Mouse (Mus musculus) splenic B cell, adult 2 months (primary cell): ENCODE results near the gene Fbxo7.
A peak's percentile ranks its signal among the peaks of the same experiment; 100 is the strongest.

Source experiments
- DNase-seq: peaks from one replicate; pipeline ENCODE4 v3.0.0-alpha.2; 2011; ENCODE audit warnings: low read depth, low spot score
- H3K27me3 ChIP-seq: 2 replicates; pipeline ENCODE4 v1.6.1; 2012; ENCODE audit warnings: mild to moderate bottlenecking, low read length, moderate library complexity, mixed read lengths; ENCODE audit not compliant: control insufficient read depth, poor library complexity, insufficient read depth, severe bottlenecking
- H3K36me3 ChIP-seq: 2 replicates; pipeline ENCODE4 v1.6.1; 2012; ENCODE audit warnings: mild to moderate bottlenecking, low read length, moderate library complexity, mixed read lengths; ENCODE audit not compliant: control insufficient read depth, poor library complexity, insufficient read depth, severe bottlenecking

Fbxo7 gene

DNA sequence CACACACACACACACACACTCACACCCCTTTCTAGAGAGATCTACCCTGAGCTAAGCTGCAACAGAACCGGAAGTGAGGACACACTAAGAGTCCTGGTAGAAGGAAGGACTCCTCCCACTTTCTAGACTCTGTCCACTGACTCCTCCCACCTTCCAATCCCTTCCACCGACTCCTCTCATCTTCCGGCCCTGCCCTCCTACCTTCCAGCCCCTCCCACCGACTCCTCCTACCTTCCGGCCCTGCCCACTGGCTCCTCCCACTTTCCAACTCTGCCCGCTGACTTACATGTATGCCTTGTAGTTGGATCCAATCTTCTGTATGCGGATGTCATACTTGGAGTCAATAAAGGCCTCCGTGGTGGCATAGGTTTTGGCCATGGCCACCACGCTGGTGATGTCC is 58.1 kb downstream of the Fbxo7 start:
- DNase-seq = no peak
- H3K27me3 ChIP-seq = no peaks in the 10 kb centered on the region; the same call in 1 of the 2 replicates
- no peaks in the 10 kb centered on the region for H3K36me3 ChIP-seq

DNA sequence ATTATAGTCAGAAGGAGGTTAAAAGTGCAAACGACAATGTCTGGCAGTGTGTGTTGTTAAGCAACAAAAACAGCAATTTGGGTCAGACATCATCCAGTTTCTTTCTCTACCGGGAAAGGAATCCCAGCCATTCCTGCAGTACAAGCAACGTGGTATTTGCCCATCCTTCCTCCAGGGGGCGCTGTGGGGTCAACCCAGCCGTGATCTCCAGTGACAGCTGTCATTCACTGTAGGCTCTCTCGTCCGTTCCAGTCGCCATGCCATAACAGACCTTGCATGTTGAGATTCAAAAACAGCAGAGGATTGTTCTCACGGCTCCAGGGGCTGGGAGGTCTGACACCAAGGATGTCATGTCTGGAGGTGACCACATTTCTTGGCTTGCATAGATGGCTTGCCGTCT is 70.1 kb downstream of the Fbxo7 start:
- H3K27me3 ChIP-seq = no peaks in the 10 kb centered on the region
- H3K36me3 ChIP-seq = no peaks in the 10 kb centered on the region
- DNase-seq = peak; percentile 15

DNA sequence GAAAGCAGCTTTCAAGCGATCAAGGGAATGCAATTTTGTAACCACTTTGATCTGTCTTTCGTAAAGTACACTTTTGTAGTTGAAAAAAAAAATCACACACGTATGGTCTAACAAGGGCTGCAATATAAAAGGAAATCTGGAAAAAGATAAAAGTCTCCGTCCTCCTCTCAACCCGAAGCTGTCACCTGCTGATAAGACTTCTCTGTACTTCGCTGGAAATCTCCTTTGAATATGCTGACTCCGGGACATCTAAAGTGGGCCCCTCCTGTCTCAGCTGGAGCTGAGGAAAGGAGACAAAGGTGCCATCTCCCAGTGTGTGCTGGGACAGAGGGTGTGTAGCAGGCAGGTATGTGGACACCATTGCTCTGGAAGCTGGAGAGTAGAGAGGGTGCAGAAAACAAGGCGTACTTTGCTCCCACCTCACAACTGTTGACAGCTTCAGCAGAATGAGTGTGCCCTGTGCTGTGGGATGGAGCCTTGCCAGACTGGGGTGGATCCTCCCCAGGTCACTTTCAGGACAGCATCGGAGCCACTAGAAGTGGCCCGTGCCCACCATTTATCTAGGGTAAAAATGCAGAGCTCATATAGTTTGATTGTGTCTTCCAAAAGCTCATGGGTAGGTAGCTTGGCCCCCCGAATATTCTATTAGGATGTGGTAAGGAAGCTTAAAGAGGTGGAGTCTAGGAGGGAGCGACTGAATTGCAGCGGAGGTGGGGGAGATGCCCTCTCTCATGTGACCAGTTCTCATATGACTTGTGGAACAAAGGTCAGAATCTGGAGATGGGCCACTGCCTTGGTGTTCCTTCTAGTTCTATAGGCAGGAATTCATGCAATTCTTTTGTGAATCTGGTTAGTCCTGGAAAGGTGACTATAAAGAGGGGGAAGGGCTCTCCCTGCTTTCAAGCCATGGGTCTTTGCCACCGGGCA is 71.6 kb downstream of the Fbxo7 start:
- Histone ChIP-seq H3K27me3 (no peaks in the 10 kb centered on the region), H3K36me3 (no peaks in the 10 kb centered on the region)
- no peak for DNase-seq

DNA sequence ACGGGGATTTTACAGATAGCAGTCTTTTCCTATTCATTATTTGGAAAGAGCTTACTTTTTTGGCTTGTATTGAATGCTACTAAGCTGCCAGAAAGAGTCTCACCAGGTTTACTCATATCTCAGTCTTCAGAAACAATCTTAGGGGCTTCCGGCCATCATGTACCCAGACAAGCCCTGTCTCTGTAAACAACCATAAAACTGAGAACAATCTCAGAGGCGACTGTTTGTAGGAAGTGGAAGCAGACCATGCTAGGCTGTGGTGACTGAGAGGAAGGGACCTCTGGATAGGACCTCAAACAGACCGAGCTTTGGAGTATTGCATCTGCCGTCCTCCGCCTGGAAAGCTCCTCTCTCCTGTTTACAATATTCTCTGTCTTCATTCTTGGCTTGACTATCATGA is 76.6 kb downstream of the Fbxo7 start:
- no peaks in the 10 kb centered on the region for H3K36me3 ChIP-seq
- no peak for DNase-seq
- H3K27me3 ChIP-seq = no peaks in the 10 kb centered on the region

DNA sequence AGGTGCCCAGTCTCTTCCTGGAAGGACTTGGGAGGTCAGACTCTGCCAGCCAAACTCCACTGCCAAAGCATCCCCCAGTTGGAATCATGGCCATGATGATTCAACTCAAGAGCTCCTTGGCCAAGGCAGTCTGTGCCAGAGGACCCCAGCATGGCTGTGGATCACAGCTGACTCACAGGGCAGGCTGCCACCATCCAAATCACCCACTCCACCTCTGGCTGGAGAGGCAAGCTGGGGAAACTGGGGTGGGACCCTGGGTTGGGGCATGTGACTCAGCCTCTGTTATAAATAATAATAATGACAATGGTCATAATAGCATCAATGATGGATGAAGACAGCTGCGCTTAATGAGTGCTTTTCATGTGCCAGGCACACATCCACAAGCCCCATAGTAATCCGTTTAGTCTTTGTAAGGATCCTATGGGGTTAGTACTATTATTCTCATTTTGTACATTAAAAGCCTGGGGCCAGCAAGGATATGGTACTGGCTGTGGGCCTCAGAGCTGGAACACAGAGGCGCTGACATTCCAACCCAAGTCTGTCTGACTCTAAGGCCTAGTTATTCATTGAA is 78.6 kb downstream of the Fbxo7 start:
- DNase-seq = no peak
- Histone ChIP-seq H3K36me3 (no peaks in the 10 kb centered on the region), H3K27me3 (no peaks in the 10 kb centered on the region)
